Mouse (Mus musculus) gonadal fat pad, adult 2 months (tissue): ENCODE results near the gene Mctp2. TPM values are rescaled to one million over a fixed set of nuclear protein-coding genes. Genes with fewer than 3 reads are reported as not detected.

Experiments
- DNase-seq: peaks from one replicate; pipeline ENCODE4 v3.0.0-alpha.2; 2012; ENCODE audit warnings: low read depth
- polyA plus RNA-seq: library from polyadenylated mRNA; depleted of rRNA; stranded (reverse); fragments of >200 nt; gene quantifications from 2 replicates; pipeline ENCODE4 v1.2.3, GENCODE M21; 2012; rRNA removed

Gene Mctp2
- 0.60 and 1.3 TPM in 2 replicates for polyA plus RNA-seq

DNA sequence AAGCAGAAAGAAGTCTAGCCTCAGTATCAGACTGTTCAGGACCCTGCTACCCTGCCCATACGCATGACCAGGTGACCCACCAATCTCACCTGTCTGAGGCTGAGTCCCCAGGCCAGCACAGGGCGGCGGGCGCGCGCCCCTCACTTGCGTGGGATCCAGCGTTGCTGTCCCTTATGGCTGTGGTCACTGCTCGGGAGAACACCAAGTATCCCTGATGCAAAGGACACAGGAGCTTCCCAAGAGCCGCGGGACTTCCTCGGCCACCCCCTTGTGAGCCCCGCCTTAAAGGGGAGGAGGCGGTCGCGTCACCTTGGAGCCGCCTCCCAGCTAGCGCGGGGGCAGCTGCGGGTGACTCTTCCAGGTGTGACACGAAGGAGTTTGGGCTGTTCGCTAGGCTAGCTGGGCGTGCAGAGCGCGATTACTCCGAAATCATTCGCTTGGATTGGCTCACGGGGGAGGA is at the start of gene Mctp2:
Gene Mctp2 (minus strand): TSS at position 227 of the 460 bp plus-strand sequence.
- peak; percentile 84 for DNase-seq

DNA sequence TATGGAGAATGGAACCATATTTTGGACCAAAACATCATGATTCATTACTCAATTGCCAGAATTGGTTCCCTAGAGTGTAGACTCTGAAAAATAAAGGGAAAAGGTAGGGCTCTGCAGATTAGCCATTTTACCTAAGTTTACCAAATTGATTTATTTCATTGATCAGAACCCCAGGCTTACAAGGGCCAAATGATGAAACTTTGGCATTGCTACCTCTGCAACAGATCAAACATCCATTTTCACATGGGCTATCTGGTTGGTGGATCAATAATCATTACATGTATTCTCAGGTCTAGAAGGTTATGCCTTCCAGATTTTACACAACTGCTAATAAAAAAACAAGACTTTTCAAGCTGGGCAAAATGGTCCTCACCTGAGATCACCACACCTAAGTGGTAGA is 39.5 kb upstream of the Mctp2 start:
- DNase-seq = no peak

DNA sequence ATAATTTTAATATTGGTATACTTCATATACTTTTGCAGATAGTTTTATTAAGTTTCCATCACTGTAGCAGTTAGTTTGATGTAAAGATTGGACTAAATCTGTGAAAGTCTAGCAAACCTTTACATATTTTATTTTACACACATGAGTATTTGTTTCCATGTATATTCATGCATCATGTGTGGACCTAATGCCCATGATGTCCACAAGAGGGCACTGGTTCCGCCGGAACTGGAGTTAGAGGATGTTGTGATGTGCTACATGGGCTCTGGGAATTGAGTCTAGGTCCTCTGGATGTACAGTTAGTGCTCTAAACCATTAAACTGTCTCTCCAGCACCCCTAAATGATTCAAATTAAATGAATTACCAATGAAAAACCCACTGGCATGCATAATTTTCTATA is 37.3 kb upstream of the Mctp2 start:
- DNase-seq = no peak

GRCm38 (mm10) chr7:72342822-72343221 is 36.4 kb upstream of the Mctp2 start:
- DNase-seq = no peak

DNA sequence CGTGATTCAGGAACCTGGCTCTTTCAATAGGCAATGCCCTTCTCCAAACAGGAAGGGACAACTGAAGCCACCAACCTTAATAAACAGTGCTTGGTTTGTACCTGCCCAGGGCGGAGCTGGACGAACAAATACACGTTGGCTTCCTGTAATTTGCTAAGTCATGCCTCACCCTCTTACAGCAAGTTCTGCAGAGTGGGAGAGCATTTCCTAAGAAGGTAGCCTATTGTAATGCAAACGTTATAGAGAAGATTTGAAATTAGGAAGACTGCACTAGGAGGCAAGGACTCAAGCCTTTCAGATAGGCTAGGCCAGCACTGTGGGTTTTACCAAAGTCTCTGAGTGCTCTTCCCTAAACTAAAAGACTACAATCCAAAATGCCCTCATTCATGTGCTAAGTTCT is 19.6 kb upstream of the Mctp2 start:
- DNase-seq = no peak

DNA sequence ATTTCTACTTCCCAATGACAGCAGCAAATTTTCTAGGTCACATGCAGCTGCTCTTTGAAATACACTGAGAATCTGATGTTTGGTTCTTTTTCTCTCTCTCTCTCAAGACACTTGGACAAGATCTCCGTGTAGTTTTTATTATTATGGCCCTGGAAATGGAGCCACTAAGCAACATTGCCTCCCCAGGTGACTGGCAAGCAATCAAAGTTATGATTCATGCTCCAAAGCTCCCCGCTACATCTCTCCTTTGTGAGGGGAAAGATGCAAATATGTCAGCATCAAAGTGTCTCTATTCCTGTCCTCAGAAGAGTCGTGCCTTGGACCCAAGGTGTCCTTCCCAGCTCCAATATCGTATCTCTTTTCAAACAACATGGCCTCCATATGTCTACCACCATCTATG is 14.5 kb upstream of the Mctp2 start:
- DNase-seq = no peak

DNA sequence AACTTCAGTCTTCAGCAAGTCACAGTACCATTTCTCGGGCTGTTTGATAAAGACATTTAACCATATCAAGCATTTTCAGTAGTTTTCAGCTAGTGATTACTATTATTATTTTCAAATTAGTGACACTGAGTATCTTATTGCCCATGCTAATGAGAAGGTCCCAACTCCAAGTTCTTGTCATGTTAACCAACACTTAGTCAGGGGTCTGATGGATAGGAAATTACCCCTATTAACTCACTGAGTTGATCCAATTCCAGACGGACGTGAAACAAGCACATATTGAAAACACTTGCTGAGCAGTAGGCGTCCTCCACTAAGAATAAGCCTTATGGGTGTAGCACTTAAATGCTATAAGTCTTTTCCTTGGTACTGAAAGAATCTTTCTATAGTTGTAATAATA is 14.0 kb upstream of the Mctp2 start:
- DNase-seq = no peak

GRCm38 (mm10) chr7:72314395-72315060 is 8.1 kb upstream of the Mctp2 start:
- DNase-seq = no peak

DNA sequence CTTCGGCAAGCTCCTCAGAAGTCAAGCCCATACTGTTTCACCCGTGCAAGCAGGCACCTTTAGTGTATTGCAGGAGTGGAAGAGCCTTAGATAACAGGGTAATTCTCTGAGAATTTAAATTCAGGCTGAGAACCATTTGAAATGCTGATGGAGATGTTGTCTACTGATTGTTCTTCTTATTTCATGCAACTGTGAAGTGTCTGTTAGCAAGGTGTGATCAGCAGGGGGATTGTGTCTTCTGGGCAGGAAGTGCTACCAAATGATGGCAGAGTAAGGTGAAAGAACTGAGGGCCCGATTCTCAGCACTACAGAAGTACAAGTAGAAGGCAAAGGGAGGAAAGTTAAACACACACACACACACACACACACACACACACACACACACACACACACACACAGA is 7.5 kb upstream of the Mctp2 start:
- DNase-seq = no peak

DNA sequence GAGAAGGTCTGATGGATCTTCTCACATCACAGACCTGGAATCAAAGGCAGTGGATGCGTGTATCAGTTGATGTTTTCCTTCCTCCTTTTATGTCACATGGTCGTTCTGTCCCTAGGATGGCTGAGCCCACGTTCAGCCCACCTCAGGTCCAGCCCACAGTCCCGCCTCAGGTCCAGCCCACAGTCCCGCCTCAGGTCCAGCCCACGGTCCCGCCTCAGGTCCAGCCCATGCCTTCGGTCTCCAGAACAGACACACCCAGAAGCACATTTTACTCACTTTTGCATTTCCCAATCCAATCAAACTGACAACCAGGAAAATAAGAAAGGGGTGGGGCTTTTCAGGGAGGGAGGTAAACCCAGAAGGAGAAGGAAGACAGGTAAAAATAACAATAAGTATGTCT is 5.2 kb upstream of the Mctp2 start:
- no peak for DNase-seq

GRCm38 (mm10) chr7:72308078-72308477 is 1.7 kb upstream of the Mctp2 start:
- DNase-seq = no peak

- DNase-seq = no peak
These were observed 439 bp upstream of the Mctp2 start for GRCm38 (mm10) chr7:72306847-72307246.

DNA sequence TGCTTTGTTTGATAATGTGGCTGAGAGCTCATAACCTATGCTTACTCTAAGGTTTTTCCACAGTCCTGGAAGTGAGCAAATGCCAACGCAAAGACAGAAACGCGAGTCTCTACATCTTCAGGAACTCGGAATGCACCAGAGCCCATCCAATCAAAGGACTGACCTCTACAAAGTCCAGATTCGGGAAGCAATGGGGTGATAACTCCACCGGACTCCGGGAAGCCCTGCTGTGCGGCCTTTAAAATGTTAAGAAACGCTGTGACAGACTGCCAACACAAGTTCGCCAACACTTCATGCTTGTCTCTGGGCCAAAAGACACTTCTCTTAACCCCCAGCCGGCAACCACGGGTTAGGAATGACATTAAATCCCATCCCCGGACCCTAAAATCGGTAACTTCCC is 437 bp downstream of the Mctp2 start:
- DNase-seq = no peak

DNA sequence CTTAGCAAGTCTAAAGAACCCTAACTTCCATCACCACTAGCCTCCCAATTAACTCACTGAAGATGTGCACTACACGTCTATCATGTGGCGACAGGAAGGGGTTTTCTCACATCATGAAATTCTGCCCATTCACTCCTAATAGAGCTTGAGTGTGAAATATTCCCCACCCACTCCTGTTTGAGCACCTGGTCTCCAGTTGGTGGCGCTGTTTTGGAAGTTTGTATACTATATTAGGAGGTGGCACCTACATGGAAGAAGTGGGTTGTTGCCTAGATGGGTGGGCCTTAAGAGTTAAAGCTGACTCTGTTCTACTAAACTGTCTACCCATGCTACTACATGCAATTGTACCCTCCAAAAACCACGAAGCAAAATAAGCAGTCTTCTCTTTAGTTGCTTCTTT is 4.7 kb downstream of the Mctp2 start:
- DNase-seq = no peak

DNA sequence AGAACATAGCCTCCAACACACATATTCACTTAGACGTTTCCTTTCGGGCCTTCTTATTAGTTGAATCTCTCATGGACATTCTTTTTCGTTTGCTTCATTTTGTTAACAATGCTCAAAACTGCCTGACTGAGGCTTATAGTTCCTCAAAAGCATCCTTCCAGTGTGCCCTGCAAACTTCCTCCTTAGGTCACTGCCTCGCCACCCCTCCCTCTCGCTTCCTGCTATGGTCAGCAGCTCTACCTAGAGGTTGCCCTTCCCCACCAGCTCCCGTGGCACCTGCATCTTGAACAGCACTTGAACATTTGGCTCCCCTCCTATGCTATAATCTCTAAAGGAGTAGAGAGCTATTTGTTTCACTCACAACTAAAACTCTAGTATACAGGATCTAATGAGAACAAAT is 6.7 kb downstream of the Mctp2 start:
- no peak for DNase-seq

DNA sequence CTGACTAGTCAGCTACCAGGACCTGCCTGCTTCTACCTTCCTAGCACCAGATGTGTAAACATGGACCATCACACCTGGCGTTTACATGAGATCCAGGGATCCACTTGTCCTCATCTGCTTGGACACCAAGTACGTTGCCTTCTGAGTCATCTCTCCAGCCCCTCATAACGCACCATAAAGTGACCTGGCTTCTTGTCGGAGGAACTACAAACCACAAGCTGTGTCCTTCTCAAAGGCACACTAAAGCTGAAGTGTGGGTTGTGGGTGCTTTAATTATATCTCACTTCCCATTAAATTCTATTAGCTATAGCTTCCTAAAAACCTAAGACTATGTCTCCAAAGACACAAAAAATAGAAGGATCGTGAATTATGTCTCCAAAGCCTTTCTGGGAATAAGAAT is 9.4 kb downstream of the Mctp2 start:
- no peak for DNase-seq

- no peak for DNase-seq
These were observed 10.2 kb downstream of the Mctp2 start for GRCm38 (mm10) chr7:72296171-72296570.

DNA sequence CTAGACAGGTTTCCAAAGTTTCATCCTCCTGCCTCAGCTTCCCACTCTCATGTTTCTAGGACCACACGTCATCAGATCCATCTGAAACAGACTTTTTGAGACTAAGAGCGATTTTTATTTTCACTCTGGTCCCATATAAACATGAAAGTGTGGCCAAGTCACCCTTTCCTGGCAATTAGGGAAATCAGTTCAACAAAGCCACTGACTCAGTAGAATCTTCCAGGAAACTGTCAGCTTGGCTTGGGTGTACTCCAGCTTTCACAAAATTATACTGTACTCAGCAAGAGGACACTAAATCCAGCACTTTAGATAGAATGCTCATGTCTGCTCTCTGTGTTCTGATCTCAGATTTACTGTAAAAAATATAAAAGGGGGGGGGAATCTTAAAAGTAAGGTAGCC is 11.5 kb downstream of the Mctp2 start:
- DNase-seq = no peak

DNA sequence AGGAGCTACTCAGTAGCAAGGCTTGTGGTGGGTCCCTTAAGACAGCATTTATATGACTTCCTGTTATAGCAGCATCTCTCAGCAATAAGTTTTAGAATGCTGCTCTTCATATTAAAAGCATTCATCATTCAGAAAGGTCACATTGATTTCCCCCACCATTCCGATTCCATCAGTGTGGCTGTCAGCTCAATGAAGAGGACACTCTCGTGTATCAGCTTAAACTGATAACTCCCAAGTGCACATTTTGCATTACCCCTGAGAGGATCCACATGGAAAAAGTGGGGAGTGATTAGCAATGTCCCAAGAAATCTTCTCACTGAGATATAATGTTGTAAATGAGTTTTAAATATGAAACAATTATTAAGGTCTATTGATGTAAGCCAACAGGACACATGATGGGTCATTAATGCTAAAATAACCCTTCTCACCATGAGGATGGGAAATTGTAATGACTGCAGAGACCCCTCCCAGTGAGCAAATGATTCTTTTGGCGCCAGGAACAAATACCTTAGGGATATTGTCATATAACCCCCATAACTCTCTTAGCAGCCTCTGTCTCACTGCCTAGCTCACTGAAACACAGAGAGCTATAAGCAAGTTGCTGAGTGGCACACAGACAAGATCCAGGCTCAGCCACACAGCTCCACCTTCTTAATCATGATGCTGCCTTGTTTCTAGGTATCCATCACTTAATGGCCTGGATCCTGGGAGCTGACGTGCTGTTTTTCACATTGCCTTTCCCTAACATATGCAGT is 12.4 kb downstream of the Mctp2 start:
- no peak for DNase-seq

- DNase-seq = no peak
These were observed 14.0 kb downstream of the Mctp2 start for GRCm38 (mm10) chr7:72292232-72292913.

GRCm38 (mm10) chr7:72280721-72281120 is 25.7 kb downstream of the Mctp2 start:
- DNase-seq = no peak

GRCm38 (mm10) chr7:72278412-72278811 is 28.0 kb downstream of the Mctp2 start:
- no peak for DNase-seq

DNA sequence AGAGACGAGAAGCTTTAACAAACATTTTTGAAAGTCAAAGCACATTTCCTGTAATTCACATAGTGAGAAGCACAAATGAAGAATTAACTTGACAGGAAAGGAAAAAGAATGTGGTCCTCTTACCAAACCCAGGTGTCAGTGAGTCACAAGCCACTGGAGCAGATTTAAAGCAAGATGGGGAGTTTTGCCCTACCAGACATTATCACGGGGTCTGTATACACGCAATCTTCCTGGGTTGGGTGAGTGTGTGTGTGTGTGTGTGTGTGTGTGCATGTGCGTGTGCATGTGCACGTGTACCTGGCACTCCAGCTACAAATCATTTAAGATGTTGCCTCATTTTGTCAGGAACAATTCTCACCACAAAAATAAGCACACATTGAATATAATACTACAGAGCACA is 30.9 kb downstream of the Mctp2 start:
- no peak for DNase-seq
